Mouse (Mus musculus) v-Abl transformed pro-B cells (cell line): ENCODE data around the gene Cdkal1.

Source experiments
- in situ Hi-C, 2 experiments: fragments of 400-800 bp; cut with MboI; formaldehyde crosslinking; loops; one replicate each; pipeline ENCODE4 v1.15.1; 2025; ENCODE audit not compliant: unreplicated experiment in 2 of 2

The Cdkal1 gene

GRCm38 (mm10) chr13:29399908-29400307 is 455.6 kb downstream of the Cdkal1 start:
- in situ Hi-C loops: no loop called here

- in situ Hi-C loops: no loop called here
Observed at GRCm38 (mm10) chr13:29398456-29398855, 457.0 kb downstream of the Cdkal1 start.

GRCm38 (mm10) chr13:29395694-29396093 is 459.8 kb downstream of the Cdkal1 start:
- in situ Hi-C loops: no loop called here

- in situ Hi-C loops: no loop called here
Observed at GRCm38 (mm10) chr13:29390025-29390424, 465.4 kb downstream of the Cdkal1 start.

- in situ Hi-C loops: no loop called here
Observed at GRCm38 (mm10) chr13:29388918-29389317, 466.6 kb downstream of the Cdkal1 start.

GRCm38 (mm10) chr13:29377572-29377971 is 477.9 kb downstream of the Cdkal1 start:
- in situ Hi-C loops: no loop called here

- in situ Hi-C loops: no loop called here
Observed at GRCm38 (mm10) chr13:29371916-29372315, 483.6 kb downstream of the Cdkal1 start.

GRCm38 (mm10) chr13:29371466-29371771 is 484.1 kb downstream of the Cdkal1 start:
- in situ Hi-C loops: no loop called here

- in situ Hi-C loops: no loop called here
Observed at GRCm38 (mm10) chr13:29370731-29371465, 484.6 kb downstream of the Cdkal1 start.

- in situ Hi-C loops: no loop called here
Observed at GRCm38 (mm10) chr13:29368806-29369205, 486.7 kb downstream of the Cdkal1 start.

GRCm38 (mm10) chr13:29364901-29365625 is 490.4 kb downstream of the Cdkal1 start:
- in situ Hi-C loops: no loop called here

GRCm38 (mm10) chr13:29364009-29364408 is 491.5 kb downstream of the Cdkal1 start:
- in situ Hi-C loops: no loop called here

- in situ Hi-C loops: no loop called here
Observed at GRCm38 (mm10) chr13:29361842-29362241, 493.6 kb downstream of the Cdkal1 start.

- in situ Hi-C loops: no loop called here
Observed at GRCm38 (mm10) chr13:29360899-29361298, 494.6 kb downstream of the Cdkal1 start.

GRCm38 (mm10) chr13:29359341-29359740 is 496.1 kb downstream of the Cdkal1 start:
- in situ Hi-C loops: no loop called here

- in situ Hi-C loops: no loop called here
Observed at GRCm38 (mm10) chr13:29357483-29357882, 498.0 kb downstream of the Cdkal1 start.

GRCm38 (mm10) chr13:29356158-29356485 is 499.4 kb downstream of the Cdkal1 start:
- in situ Hi-C loops: no loop called here

- in situ Hi-C loops: no loop called here
Observed at GRCm38 (mm10) chr13:29355484-29356157, 499.9 kb downstream of the Cdkal1 start.

GRCm38 (mm10) chr13:29354943-29355342 is 500.5 kb downstream of the Cdkal1 start:
- in situ Hi-C loops: no loop called here

- in situ Hi-C loops: no loop called here
Observed at GRCm38 (mm10) chr13:29353888-29354415, 501.5 kb downstream of the Cdkal1 start.

- in situ Hi-C loops: no loop called here
Observed at GRCm38 (mm10) chr13:29351023-29351684, 504.3 kb downstream of the Cdkal1 start.
